Mouse (Mus musculus) cerebellum, adult 2 months (tissue): ENCODE measurements at regions not wholly inside any gene's neighbourhood (a gene's known extent, or its start where the extent isn't known, plus 50 kb on each side); places are given as distances from the start of the nearest gene placed in this dataset.

ENCODE experiments used
- CTCF ChIP-seq: fragments of 200-500 bp; IDR thresholded peaks from 2 replicates; pipeline ENCODE4 v1.5.1; 2011; ENCODE audit warnings: low read depth, mild to moderate bottlenecking, control low read depth, low read length, moderate library complexity, borderline replicate concordance; ENCODE audit not compliant: insufficient read depth
- POLR2A ChIP-seq: fragments of 200-500 bp; IDR thresholded peaks from 2 replicates; pipeline ENCODE4 v1.6.1; 2011; ENCODE audit warnings: low read length, control low read depth, borderline replicate concordance; ENCODE audit not compliant: insufficient read depth

- no peak for TF ChIP-seq CTCF
- no peak for TF ChIP-seq POLR2A
Measured at GRCm38 (mm10) chr6:37688866-37689617, 159.1 kb downstream of the Akr1d1 start.
